Mouse (Mus musculus) adrenal gland, adult 18-20 months (tissue): ENCODE measurements at regions not wholly inside any gene's neighbourhood (a gene's known extent, or its start where the extent isn't known, plus 50 kb on each side); places are given as distances from the start of the nearest gene placed in this dataset.

ENCODE experiments used
- DNase-seq, 2 experiments: peaks; one replicate each; pipeline ENCODE4 v3.0.0; 2021 to 2022; ENCODE audit warnings: low spot score in 2 of 2

DNA sequence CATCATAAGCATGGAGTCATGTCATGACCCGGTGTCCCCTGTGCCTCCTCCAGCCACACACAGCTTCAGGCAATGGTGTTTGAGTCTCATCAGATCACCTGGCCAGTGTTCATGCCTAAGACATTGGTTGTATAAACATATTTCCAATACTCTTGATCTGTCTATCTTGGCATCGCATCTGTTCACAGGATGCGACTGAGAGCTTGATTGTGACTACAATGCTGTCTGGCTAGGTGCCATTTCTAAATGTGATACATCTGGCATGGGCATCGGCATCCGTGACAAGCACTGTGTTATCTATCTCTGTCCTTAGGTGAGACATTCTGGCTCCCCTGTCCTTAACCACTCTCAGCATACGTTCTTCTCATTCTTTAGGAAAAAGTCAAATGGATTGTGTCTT, 102.3 kb upstream of the Fut8 start:
- DNase-seq: no peak

- no peak for DNase-seq
These were observed 102.9 kb upstream of the Fut8 start for GRCm38 (mm10) chr12:77135067-77135466.

- no peak for DNase-seq
These were observed 103.5 kb upstream of the Fut8 start for GRCm38 (mm10) chr12:77134306-77135010.

DNA sequence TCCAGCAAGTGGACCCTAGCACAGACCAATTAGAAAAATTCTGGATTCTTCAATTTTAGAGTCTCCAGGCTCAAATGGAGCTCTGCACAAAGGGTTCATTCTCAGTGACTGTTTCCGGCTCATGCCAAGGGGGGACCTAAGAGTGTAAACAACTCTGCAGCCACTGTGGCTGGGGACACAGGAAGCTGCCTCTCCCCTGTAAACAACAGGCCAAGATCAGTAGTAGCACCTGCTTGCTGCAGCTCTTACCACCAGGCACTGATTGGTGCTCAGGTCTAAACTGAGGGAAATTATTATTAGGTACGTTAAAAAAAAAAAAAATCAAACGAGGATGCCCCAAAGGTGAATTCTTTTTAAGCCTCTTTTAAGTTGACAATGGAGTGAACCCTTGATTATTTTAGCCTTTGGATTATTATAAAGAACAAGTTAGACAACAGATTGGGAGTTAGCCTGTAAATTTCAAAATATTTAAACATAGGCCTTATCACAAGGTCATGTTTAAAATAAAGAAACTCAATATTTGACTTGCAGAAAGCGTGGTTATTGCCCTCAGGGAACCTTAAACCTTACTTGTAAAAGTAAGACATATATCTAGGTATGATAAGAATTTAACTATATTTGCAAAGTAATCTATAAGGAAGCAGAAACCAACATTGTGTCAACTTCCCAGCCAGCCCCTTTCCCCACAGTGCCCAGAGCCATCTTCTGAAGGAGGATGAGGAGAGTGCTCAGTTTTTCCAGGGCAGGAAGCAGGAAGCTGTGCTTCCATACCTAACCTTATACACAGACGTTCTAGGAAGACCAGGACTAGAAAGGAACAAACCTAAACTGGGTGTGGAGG, 104.2 kb upstream of the Fut8 start:
- DNase-seq: no peak

- no peak for DNase-seq
These were observed 106.6 kb upstream of the Fut8 start for GRCm38 (mm10) chr12:77131328-77131727.

GRCm38 (mm10) chr12:77130526-77130925, 107.4 kb upstream of the Fut8 start:
- DNase-seq: no peak

GRCm38 (mm10) chr12:77124267-77124666, 113.7 kb upstream of the Fut8 start:
- DNase-seq: no peak

GRCm38 (mm10) chr12:77113516-77113915, 124.4 kb upstream of the Fut8 start:
- DNase-seq: no peak

DNA sequence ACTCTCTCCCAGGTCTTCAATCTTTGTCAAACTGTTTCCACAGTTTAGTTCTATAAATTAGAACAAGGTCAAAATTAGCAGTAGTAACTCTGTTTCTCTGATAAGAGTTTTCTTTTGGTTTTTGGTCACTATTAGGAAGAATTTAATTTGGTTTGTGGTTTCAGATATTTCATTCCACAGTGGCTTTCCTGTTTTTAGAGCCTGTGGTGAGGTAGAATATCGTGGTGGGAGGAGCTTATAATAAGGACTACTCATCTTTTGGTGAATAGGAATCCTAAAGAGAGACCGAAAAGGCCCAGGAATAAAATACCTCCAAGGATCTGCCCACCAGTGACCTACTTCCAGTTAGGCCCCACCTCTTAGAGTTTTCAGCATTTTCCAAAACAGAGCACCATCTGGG, 125.8 kb upstream of the Fut8 start:
- no peak for DNase-seq

DNA sequence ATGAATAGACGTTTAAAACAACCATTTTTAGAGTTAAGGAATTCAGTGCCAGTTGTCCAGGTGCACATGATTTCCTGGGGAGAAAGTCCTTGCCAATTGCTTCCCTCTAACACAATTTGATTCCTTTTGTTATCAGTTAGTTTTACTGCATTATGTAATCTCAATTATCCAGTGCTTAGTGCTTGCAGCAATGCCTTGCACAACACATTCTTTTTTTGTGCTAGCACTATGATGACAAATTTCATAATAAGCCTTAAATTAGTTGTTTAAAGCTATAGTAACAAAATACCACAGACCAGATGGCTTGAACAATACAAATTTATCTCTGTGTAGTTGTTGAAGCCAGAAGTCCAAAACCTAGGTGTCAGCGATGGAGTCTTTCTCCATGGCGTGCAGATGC, 130.7 kb upstream of the Fut8 start:
- no peak for DNase-seq

GRCm38 (mm10) chr12:77105887-77106600, 131.9 kb upstream of the Fut8 start:
- DNase-seq: no peak

GRCm38 (mm10) chr12:77100482-77100881, 137.4 kb upstream of the Fut8 start:
- DNase-seq: no peak

DNA sequence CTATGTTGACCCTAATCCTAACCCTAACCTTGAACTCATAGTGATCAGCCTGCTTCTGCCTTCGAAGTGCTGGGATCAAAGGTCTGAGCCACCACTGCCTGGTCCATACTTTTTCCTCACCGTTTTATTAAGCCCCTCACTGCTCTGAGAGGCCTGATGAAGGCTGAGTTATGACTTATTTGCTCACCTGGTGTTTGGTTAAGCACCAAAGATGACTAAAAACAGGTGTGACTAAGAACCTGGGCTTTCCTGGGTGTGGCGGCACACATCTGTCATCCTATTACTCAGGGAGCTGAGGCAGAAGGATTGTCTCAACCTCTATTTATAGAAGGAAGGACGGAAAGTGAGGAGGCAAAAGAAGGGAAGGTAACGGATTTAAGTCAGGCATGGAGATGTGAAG, 137.5 kb upstream of the Max start:
- no peak for DNase-seq

DNA sequence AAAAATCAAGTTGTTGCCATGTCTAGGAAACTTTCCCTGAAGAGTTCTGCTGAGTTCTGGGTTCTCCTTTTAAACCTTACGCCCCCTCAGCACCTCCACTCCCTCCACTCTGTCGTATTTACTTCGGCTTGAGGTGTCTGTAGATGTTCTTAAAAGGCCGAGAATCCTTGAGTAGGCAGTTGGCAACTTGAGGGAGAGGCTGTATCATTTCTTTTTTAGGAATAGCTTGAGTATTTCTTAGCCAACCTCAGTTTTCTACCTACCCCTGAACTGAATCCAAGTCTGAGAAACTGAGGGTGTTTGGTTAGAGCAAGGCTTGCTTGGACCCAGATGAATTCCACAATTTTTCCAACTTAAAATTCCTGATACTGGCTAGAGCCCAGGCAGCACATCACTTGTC, 136.8 kb upstream of the Max start:
- no peak for DNase-seq

- no peak for DNase-seq
These were observed 135.8 kb upstream of the Max start for GRCm38 (mm10) chr12:77097831-77098230.

DNA sequence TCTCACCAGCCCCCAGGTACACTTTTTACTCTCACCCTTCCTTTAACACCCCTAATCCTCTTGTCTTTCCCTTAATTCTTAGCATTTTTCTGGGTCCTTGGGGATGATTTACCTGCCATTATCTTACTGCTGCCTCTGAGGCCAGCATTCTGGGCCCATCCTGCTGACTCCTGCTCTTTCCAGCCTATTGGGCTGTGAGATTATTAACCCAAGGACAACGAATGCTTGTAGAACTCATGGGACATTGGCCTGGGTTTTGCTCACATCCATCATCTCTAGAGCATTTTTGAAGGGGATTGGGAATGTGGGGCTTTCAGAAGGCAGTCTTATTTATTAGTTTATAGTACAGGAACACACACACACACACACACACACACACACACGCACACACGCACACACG, 134.5 kb upstream of the Max start:
- DNase-seq: no peak

DNA sequence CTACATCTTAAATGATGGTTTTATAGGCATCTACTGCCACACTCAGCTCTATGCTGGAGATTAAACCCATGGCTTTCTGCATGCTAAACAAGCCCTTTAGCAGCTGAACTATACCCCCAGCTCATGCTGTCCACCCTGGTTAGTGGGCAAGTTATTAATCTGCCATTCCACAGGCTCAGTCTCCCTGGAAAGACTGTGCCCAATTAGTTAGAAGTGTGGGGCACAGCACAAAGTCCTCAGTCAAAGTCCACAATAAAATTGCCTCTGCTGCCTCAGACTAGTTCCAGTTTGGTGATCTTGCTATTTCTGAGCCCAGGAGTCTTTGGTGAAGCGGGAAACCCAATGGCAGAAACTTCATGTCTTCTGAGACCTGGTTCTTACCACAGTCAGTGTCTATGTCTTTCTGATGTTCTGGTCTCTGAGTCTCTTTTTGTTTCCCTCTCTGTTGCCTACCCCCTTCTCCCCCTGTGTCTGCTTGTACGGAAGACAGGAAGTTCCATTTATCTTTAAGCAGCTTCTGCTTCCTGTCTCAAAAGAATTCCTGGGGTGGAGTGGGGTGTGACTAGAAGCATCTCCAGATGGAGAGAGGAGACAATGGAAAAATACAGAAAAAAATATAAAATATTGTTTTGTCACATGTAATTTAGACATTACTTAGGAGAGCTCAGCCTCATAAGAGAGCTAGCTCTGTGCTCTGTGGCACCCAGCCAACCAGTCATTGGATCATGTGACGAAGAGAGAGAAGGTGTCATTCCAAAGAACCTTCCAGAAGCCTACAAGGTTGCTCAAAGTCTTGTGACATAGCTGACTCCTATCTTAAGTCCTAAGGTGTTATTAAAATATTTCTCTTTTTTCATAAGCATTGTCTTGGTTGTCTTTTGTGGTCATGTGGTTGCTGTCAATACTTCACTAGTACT, 133.3 kb upstream of the Max start:
- DNase-seq: no peak

- DNase-seq: no peak
These were observed 132.2 kb upstream of the Max start for GRCm38 (mm10) chr12:77094168-77094567.

DNA sequence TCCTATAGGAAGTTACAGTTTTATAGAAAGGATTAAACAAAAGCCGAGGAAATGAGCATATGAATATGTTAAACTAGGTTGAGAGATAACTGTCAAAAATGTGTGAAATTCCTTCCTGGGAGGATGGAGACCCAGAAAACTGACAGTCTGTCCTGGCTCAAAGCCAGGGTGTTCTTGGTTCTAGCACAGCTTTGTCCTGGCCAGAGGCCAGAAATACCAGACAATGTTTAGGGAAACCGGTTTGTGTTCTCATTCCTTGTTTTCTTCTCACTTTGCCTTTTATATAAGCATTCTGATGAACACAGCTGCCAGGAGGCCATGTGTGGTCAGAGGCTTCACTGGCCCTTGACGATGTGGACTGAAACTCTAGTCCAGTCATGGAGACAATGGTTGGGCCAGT, 130.7 kb upstream of the Max start:
- no peak for DNase-seq

- DNase-seq: no peak
These were observed 130.1 kb upstream of the Max start for GRCm38 (mm10) chr12:77092143-77092542.

DNA sequence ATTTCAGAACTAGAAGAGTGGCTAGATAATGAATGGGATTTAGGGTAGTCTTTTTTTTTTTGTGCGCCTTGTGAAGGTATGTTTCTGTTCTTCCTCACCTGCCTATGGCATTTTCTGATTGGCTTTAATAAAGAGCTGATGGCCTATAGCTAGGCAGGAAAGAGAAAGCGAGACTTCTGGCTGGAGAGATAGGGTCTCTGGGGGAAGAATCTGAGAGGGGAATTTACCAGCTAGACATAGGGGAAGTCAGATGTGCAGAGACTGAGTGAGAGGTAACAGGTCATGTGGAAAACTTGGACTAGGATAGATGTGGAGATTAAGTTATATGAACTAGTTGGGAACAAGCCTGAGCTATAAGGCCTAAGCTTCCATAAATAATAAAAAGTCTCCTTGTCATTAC, 129.7 kb upstream of the Max start:
- no peak for DNase-seq
